Mouse (Mus musculus): ENCODE measurements at regions not wholly inside any gene's neighbourhood (a gene's known extent, or its start where the extent isn't known, plus 50 kb on each side); places are given as distances from the start of the nearest gene placed in this dataset.

DNA sequence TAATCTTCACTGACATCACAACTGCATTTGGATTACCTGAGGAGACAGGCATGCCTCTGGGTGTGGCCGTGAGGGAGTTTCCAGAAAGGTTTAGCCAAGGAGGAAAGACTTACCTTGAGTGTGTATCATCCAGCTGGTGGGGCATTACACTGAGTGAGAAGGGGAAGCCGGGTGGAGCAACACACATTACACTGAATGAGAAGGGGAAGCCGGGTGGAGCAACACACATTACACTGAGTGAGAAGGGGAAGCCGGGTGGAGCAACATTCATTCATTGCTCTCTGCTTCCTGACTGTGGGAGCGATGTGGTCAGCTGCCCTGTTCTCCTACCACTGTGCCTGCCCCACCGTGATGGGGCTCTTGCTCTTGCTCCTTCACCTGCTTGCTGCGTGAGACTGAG lies 182.3 kb downstream of the Sh3bp4 start:
- TF ChIP-seq CTCF (IDR thresholded peaks at IDR 0.05; ENCODE audit: low read depth) = no peak
- no peak for TF ChIP-seq EP300 (IDR thresholded peaks at IDR 0.05; ENCODE audit: low read depth)
